Mouse (Mus musculus): Measurements from ENCODE around the gene Ikzf2. TPM values are rescaled to one million over a fixed set of nuclear protein-coding genes. Genes with fewer than 3 reads are reported as not detected.

Ikzf2 gene
- polyA plus RNA-seq, 1 experiment, result 0.44 TPM

DNA sequence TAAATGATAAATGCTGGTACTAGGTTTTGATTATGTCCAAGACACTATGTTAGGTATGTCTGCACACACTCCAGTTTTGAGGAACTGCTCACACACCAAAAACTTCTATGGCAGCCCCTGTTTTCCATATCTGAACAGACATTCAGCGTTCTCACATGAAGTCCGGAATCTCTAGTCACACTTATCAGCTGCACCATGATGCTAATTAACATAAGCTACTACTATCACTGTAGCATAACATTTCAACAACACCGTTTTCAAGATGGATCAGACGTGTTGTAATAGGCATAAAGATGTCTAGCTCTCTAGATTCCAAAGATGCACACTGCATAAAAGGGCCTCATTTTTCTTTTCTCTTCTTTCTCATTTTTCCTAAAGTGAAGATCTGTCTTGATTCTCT, 43.9 kb downstream of the Ikzf2 start:
- Histone ChIP-seq H3K4me3 (no peak overlapping the region), H3K36me3 (ENCODE audit: control insufficient read depth, insufficient read depth) (no peaks in the 10 kb centered on the region), H3K4me2 (ENCODE audit: low read depth) (no peak overlapping the region), H3K79me2 (ENCODE audit: control insufficient read depth, insufficient read depth) (no peaks in the 10 kb centered on the region), H3ac (ENCODE audit: control insufficient read depth, insufficient read length) (no peak overlapping the region), H3K27me3 (ENCODE audit: control insufficient read depth, insufficient read depth, insufficient read length) (no peaks in the 10 kb centered on the region)
- no peak for TF ChIP-seq MAX (IDR thresholded peaks at IDR 0.05; ENCODE audit: low read depth)
- TF ChIP-seq MYOG (IDR thresholded peaks at IDR 0.05; ENCODE audit: control insufficient read depth in 1 of 3, insufficient read depth in 1 of 3, insufficient read length in 2 of 3, low read depth in 2 of 3), result no peak
- TF ChIP-seq TCF12 (IDR thresholded peaks at IDR 0.05; ENCODE audit: insufficient read depth, poor library complexity, severe bottlenecking), result no peak
- no peak for TF ChIP-seq CEBPB (IDR thresholded peaks at IDR 0.05; ENCODE audit: insufficient read depth, poor library complexity, severe bottlenecking)
- no peak for TF ChIP-seq POLR2A (IDR thresholded peaks at IDR 0.05; ENCODE audit: insufficient read length, low read depth)
- no peak for TF ChIP-seq SRF (IDR thresholded peaks at IDR 0.05; ENCODE audit: control insufficient read depth, insufficient read length, low read depth)
- TF ChIP-seq REST (IDR thresholded peaks at IDR 0.05; ENCODE audit: insufficient read depth, insufficient read length), result no peak
- no peak for TF ChIP-seq USF1 (IDR thresholded peaks at IDR 0.05; ENCODE audit: low read depth)

DNA sequence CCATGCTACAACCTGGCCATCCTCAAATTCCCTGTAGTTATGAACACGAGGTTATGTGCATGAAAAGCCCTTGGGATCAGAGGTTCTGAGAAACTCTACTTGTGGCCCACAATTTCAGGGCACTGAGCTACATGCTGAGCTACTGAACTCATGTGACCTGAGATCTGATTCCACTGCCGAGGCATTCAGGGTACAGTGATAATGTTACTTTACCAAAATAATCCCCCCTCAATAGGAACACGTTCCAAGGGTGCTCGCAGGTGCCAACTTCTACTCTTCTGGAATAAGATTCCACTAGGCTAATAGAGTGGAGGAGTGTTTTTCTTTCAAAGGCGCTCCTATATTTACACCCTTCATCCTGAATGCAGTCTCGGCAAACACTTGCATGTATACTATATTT, 45.1 kb downstream of the Ikzf2 start:
- Histone ChIP-seq H3K36me3 (ENCODE audit: control insufficient read depth, insufficient read depth) (no peaks in the 10 kb centered on the region), H3K4me2 (ENCODE audit: low read depth) (no peak overlapping the region), H3ac (ENCODE audit: control insufficient read depth, insufficient read length) (no peak overlapping the region), H3K79me2 (ENCODE audit: control insufficient read depth, insufficient read depth) (no peaks in the 10 kb centered on the region), H3K27me3 (ENCODE audit: control insufficient read depth, insufficient read depth, insufficient read length) (no peaks in the 10 kb centered on the region), H3K4me3 (no peak overlapping the region)
- no peak for TF ChIP-seq POLR2A (IDR thresholded peaks at IDR 0.05; ENCODE audit: insufficient read length, low read depth)
- no peak for TF ChIP-seq E2F4 (IDR thresholded peaks at IDR 0.05; ENCODE audit: insufficient read depth)
- TF ChIP-seq REST (IDR thresholded peaks at IDR 0.05; ENCODE audit: insufficient read depth, insufficient read length), result no peak
- TF ChIP-seq USF1 (IDR thresholded peaks at IDR 0.05; ENCODE audit: low read depth), result no peak
- TF ChIP-seq CEBPB (IDR thresholded peaks at IDR 0.05; ENCODE audit: insufficient read depth, poor library complexity, severe bottlenecking), result no peak
- TF ChIP-seq MYOG (IDR thresholded peaks at IDR 0.05; ENCODE audit: control insufficient read depth in 1 of 3, insufficient read depth in 1 of 3, insufficient read length in 2 of 3, low read depth in 2 of 3), result no peak
- no peak for TF ChIP-seq SRF (IDR thresholded peaks at IDR 0.05; ENCODE audit: control insufficient read depth, insufficient read length, low read depth)

DNA sequence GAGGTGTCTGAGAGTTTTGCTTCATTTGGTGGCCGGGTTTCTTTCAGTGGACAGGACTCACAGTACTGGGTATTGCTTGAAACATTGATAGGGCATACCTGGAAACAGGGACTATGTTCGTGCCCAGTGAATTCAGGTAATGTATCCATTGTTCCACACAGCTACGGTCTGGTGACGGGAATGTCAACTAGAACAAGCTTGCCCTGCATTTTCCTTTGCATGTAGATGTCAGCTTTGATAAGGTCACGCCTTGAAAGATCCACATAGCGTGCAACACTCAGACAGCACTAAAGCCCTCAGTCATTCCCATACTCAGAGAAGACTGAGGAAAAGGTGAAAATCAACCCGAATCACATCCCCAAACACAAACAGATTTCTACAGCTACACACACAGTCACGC, 48.7 kb downstream of the Ikzf2 start:
- H3ac ChIP-seq (ENCODE audit: control insufficient read depth, insufficient read length), result no peak overlapping the region
- no peak overlapping the region for H3K4me2 ChIP-seq (ENCODE audit: low read depth)
- H3K79me2 ChIP-seq (ENCODE audit: control insufficient read depth, insufficient read depth), result no peaks in the 10 kb centered on the region
- no peaks in the 10 kb centered on the region for H3K27me3 ChIP-seq (ENCODE audit: control insufficient read depth, insufficient read depth, insufficient read length)
- H3K4me3 ChIP-seq, result no peak overlapping the region
- no peaks in the 10 kb centered on the region for H3K36me3 ChIP-seq (ENCODE audit: control insufficient read depth, insufficient read depth)
- TF ChIP-seq TCF12 (IDR thresholded peaks at IDR 0.05; ENCODE audit: insufficient read depth, poor library complexity, severe bottlenecking), result no peak
- no peak for TF ChIP-seq E2F4 (IDR thresholded peaks at IDR 0.05; ENCODE audit: insufficient read depth)
- TF ChIP-seq MYOD1 (IDR thresholded peaks at IDR 0.05; ENCODE audit: control insufficient read depth in 1 of 3, insufficient read length in 2 of 3, low read depth in 2 of 3), result no peak
- TF ChIP-seq CEBPB (IDR thresholded peaks at IDR 0.05; ENCODE audit: insufficient read depth, poor library complexity, severe bottlenecking), result no peak
- TF ChIP-seq MYOG (IDR thresholded peaks at IDR 0.05; ENCODE audit: control insufficient read depth in 1 of 3, insufficient read depth in 1 of 3, insufficient read length in 2 of 3, low read depth in 2 of 3), result no peak
- TF ChIP-seq REST (IDR thresholded peaks at IDR 0.05; ENCODE audit: insufficient read depth, insufficient read length), result no peak
- TF ChIP-seq POLR2AphosphoS2 (IDR thresholded peaks at IDR 0.05; ENCODE audit: insufficient read length, low read depth), result no peak

DNA sequence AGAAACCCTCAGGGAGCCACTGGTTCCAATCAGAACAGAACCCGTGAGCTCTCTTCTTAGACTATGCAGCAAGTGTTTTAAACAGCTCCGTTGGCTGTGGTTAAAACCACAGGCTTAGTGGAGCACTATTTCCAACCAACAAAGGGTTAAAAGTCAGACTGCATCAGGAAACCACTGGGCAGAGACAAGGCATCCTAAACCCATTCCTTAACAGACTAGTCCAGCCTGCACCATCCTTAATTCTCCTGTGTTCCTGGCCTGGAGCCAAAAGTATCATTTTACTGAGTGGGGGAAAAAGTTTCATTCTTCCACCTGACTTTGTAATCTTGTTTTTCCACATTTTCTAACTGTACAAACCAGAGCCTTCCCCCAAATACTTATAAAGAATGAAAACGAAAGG, 49.1 kb downstream of the Ikzf2 start:
- H3ac ChIP-seq (ENCODE audit: control insufficient read depth, insufficient read length), result no peak overlapping the region
- no peak overlapping the region for H3K4me3 ChIP-seq
- H3K36me3 ChIP-seq (ENCODE audit: control insufficient read depth, insufficient read depth), result no peaks in the 10 kb centered on the region
- no peaks in the 10 kb centered on the region for H3K27me3 ChIP-seq (ENCODE audit: control insufficient read depth, insufficient read depth, insufficient read length)
- no peaks in the 10 kb centered on the region for H3K79me2 ChIP-seq (ENCODE audit: control insufficient read depth, insufficient read depth)
- no peak overlapping the region for H3K4me2 ChIP-seq (ENCODE audit: low read depth)
- TF ChIP-seq POLR2A (IDR thresholded peaks at IDR 0.05; ENCODE audit: insufficient read length, low read depth) (no peak), REST (IDR thresholded peaks at IDR 0.05; ENCODE audit: insufficient read depth, insufficient read length) (no peak), SRF (IDR thresholded peaks at IDR 0.05; ENCODE audit: control insufficient read depth, insufficient read length, low read depth) (no peak), MAX (IDR thresholded peaks at IDR 0.05; ENCODE audit: low read depth) (no peak), MYOD1 (IDR thresholded peaks at IDR 0.05; ENCODE audit: control insufficient read depth in 1 of 3, insufficient read length in 2 of 3, low read depth in 2 of 3) (no peak), POLR2AphosphoS2 (IDR thresholded peaks at IDR 0.05; ENCODE audit: insufficient read length, low read depth) (no peak), MYOG (IDR thresholded peaks at IDR 0.05; ENCODE audit: control insufficient read depth in 1 of 3, insufficient read depth in 1 of 3, insufficient read length in 2 of 3, low read depth in 2 of 3) (no peak), E2F4 (IDR thresholded peaks at IDR 0.05; ENCODE audit: insufficient read depth) (no peak), USF1 (IDR thresholded peaks at IDR 0.05; ENCODE audit: low read depth) (no peak), TCF3 (IDR thresholded peaks at IDR 0.05; ENCODE audit: insufficient read length, low read depth) (no peak), CEBPB (IDR thresholded peaks at IDR 0.05; ENCODE audit: insufficient read depth, poor library complexity, severe bottlenecking) (no peak), TCF12 (IDR thresholded peaks at IDR 0.05; ENCODE audit: insufficient read depth, poor library complexity, severe bottlenecking) (no peak)

DNA sequence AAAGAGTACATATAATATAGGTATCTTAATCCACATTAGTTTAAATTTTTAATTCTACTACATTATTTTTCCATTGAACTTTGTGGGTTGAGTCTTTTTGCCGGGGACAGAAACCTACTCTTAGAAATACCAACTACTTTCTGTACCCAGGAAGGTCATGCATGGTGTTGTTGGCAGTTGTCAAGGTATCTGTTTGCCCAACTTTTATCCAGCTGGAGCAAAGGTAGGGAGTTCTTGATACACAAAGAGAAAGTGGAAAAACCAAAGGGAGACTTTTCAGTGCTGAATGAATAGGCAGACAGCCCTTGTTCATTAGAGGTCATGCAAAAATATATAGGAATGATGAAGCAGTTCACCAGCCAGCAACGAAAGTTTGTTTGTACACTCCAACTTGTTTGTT, 52.8 kb downstream of the Ikzf2 start:
- H3K79me2 ChIP-seq (ENCODE audit: control insufficient read depth, insufficient read depth), result no peaks in the 10 kb centered on the region
- no peak overlapping the region for H3ac ChIP-seq (ENCODE audit: control insufficient read depth, insufficient read length)
- no peaks in the 10 kb centered on the region for H3K27me3 ChIP-seq (ENCODE audit: control insufficient read depth, insufficient read depth, insufficient read length)
- no peak overlapping the region for H3K4me3 ChIP-seq
- H3K36me3 ChIP-seq (ENCODE audit: control insufficient read depth, insufficient read depth), result no peaks in the 10 kb centered on the region
- TF ChIP-seq POLR2AphosphoS2 (IDR thresholded peaks at IDR 0.05; ENCODE audit: insufficient read length, low read depth) (no peak), MYOD1 (IDR thresholded peaks at IDR 0.05; ENCODE audit: control insufficient read depth in 1 of 3, insufficient read length in 2 of 3, low read depth in 2 of 3) (no peak), TCF3 (IDR thresholded peaks at IDR 0.05; ENCODE audit: insufficient read length, low read depth) (no peak), SRF (IDR thresholded peaks at IDR 0.05; ENCODE audit: control insufficient read depth, insufficient read length, low read depth) (no peak), MAX (IDR thresholded peaks at IDR 0.05; ENCODE audit: low read depth) (no peak), CEBPB (IDR thresholded peaks at IDR 0.05; ENCODE audit: insufficient read depth, poor library complexity, severe bottlenecking) (no peak), E2F4 (IDR thresholded peaks at IDR 0.05; ENCODE audit: insufficient read depth) (no peak), USF1 (IDR thresholded peaks at IDR 0.05; ENCODE audit: low read depth) (no peak), MYOG (IDR thresholded peaks at IDR 0.05; ENCODE audit: control insufficient read depth in 1 of 3, insufficient read depth in 1 of 3, insufficient read length in 2 of 3, low read depth in 2 of 3) (no peak), REST (IDR thresholded peaks at IDR 0.05; ENCODE audit: insufficient read depth, insufficient read length) (no peak), TCF12 (IDR thresholded peaks at IDR 0.05; ENCODE audit: insufficient read depth, poor library complexity, severe bottlenecking) (no peak)
- no peak overlapping the region for H3K4me2 ChIP-seq (ENCODE audit: low read depth)
